Mouse (Mus musculus) ES-Bruce4 (cell line): ENCODE measurements around the gene Zfp185.

Source experiments
- CTCF ChIP-seq: IDR thresholded peaks from one replicate; pipeline ENCODE4 v1.8.1; 2011; ENCODE audit warnings: low read depth, low read length
- POLR2A ChIP-seq: IDR thresholded peaks from one replicate; pipeline ENCODE4 v1.8.1; 2011; ENCODE audit warnings: low read length; ENCODE audit not compliant: insufficient read depth

GRCm38 (mm10) chrX:72962743-72963142 lies 24.4 kb upstream of the Zfp185 start:
- no peak for TF ChIP-seq POLR2A
- TF ChIP-seq CTCF, result no peak
